Mouse (Mus musculus) liver, postnatal 0 days (tissue): ENCODE results near the gene Ankrd22.

Experiments used
- CTCF ChIP-seq: sonication (generic); IDR thresholded peaks from 2 replicates; pipeline ENCODE4 v1.5.1; 2016; ENCODE audit warnings: antibody characterized with exemption, low read depth
- EP300 ChIP-seq: IDR thresholded peaks from 2 replicates; pipeline ENCODE4 v1.6.1; 2016; ENCODE audit warnings: antibody characterized with exemption, low read depth, mild to moderate bottlenecking

- TF ChIP-seq CTCF = no peak
- no peak for TF ChIP-seq EP300
These were observed 8.2 kb upstream of the Ankrd22 start for GRCm38 (mm10) chr19:34174004-34174403.
